Mouse (Mus musculus) cerebellum, postnatal 36 days (tissue): ENCODE measurements around the gene Hand1.
"Not testable (repeated sequence)": the region's sequence is repeated elsewhere in the genome, so short reads cannot be mapped to it uniquely, and the experiment has no call there.

Experiments
- DNase-seq, 2 experiments: peaks; one replicate each; pipeline ENCODE4 v3.0.0; 2021 to 2022; ENCODE audit warnings: mixed read lengths in 2 of 2

The Hand1 gene

DNA sequence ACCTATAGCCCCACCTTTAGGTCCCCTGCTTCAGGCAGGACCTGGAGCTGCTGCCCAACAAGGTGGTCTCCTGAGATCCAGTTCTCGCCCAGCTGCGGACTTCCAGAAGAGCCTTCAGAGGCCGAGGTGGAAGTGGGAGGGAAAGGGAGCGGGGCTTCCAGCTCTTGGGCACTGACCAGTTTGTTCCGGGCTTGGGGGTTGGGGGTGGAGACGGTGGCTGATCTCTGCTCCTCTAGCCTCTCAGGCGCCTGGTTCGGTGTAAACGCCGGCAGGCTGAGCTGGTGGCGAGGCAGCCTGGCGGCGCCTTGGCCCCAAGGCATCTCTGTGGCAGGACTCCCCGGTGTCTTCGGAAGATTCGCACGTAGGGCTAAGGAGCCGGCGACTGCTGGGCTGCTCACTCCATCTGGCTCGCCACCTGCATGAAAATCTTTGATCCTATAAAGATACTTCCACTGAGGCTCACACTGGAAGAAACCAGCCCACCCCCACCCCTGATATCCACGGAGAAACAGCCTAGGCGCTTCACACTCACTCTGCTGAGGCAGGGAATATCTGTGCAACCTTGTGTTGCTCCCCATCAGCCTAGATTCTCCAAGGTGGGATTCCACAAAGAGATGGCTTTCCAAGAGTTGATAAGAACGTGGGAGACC is at the start of gene Hand1:
Hand1 (minus strand) TSS at position 267 of the 650 bp plus-strand sequence.
- DNase-seq: no peak

GRCm38 (mm10) chr11:57876157-57876556 is 43.5 kb upstream of the Hand1 start:
- DNase-seq: no peak

- no peak for DNase-seq
These were observed 40.4 kb upstream of the Hand1 start for GRCm38 (mm10) chr11:57873014-57873413.

DNA sequence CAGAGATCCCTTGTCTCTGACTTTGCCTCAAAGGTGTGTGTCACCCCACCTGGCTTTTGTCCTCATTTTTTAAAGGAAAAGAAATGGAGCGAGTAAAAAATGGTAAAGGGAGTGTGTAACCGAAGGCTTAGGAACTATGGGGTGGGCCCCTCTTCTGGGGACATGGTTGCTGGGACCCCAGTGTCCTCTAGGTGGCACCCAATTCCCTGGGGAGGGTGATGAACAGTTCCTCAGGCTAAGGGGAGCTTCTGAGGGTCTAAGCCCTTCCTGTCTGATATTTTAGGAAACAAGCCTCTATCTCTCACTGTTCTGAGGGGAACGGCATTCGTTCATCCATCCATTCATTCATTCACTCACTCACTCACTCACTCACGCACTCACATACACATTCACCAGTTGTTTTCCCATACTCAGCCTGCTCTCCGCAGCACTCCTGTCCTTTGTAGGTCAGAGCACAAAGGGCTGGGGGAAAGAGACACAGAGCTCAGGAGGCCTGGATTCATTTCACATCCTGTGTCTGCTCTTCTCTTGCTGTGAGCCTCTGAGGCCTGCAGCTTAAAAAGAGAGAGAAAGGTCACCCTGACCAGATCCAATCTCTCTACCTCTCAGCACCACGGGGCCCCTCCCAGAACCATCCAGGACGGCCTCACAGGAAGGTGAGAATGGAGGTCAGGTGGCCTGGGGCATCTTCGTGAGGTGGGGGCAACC is 36.3 kb upstream of the Hand1 start:
- DNase-seq: no peak

DNA sequence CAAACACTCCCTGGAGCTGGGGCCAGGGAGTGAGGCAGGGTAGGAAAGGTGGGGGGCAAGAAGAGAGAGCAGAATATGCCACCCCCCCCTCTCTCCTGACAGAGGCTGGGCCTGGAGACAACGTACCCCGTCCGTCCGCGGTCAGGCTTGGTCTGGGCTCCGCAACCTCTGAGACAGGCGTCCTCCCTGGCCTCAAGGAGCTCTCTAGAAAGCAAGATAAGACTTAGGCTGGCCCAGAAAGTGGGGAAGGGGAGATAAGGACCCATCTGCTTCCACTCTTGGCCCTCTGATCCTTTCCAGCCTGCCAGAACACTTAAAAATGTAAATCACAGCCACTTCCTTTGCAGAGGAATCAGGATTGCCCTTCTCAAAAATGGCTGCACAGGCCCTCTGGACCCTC is 33.8 kb upstream of the Hand1 start:
- no peak for DNase-seq

DNA sequence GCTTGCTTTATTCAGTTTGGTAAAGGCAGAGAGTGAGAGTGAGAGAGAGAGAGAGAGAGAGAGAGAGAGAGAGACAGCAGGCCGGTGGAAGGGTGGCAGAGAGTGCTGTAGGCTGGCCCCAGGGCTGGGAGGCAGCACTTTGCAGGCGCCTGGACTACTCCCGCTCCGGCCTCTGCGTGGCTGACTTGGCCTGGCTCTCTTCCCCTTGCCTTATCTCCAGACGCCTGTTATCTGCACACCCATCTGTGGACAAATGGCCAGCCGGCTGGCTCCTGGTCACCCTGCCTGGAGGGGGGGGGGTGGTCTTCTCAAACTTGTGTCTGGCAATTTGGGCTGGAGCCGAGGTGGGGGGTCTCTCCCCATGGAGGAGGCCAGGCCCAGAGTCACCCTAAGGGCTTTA is 32.0 kb upstream of the Hand1 start:
- no peak for DNase-seq

GRCm38 (mm10) chr11:57862088-57862487 is 29.5 kb upstream of the Hand1 start:
- no peak for DNase-seq

DNA sequence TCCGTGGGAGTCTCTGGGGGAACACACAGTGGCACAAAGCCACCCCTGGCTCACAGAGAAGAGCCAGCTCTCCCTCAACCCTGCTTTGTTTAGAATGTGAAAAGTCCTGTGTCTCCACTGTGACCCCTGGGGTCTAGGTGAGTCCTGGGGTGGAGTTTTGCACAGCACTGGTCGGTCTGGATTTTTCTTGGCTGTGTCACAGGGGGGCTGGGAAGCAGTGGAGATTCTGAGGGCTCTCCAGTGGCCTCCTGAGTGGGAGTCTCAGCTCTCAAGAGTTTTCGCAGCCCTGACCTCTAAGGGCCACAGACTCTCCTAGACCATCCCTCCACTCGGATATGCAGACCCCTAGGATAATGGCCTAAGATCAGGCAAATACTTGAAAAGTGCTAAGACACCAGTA is 25.1 kb upstream of the Hand1 start:
- no peak for DNase-seq

DNA sequence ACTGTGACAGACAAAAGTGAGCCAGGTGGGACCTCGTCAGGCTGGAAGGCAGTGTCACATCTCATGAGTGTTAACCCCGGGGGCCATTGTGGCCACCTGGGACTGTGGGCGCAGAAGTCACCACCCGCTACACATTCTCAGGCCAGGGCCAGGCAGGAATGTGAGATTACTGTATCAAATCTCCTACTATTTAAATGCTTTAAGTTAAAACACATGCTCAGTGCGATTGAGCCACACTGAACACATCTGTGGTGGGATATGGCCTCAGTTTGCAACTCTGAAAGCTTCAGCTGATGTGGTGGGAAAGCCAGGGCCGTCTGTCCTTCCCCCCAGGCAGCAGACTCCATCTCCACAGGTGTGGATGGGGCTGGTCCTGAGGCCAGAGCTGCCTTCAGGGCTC is 21.0 kb upstream of the Hand1 start:
- no peak for DNase-seq

DNA sequence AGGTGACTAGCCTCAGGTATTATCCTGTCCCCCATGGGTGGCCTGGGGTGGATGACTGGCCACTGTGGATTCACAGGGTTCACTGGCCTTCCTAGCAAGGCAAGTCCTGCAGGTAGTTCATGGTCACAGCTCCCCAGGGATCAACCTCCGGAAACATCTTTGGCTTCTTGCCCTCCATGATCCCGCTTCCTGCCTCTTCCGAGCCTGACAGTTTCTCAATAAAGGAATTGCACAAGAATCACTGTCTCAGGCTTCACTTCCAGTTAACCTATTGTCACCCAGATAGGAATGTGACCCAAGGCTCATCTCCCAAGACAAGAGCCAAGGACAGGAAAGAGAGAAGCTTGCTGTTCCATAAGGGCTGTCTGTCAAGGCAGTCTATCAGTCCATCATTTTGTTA is 18.3 kb upstream of the Hand1 start:
- no peak for DNase-seq

- no peak for DNase-seq
These were observed 17.7 kb upstream of the Hand1 start for GRCm38 (mm10) chr11:57850298-57850697.

DNA sequence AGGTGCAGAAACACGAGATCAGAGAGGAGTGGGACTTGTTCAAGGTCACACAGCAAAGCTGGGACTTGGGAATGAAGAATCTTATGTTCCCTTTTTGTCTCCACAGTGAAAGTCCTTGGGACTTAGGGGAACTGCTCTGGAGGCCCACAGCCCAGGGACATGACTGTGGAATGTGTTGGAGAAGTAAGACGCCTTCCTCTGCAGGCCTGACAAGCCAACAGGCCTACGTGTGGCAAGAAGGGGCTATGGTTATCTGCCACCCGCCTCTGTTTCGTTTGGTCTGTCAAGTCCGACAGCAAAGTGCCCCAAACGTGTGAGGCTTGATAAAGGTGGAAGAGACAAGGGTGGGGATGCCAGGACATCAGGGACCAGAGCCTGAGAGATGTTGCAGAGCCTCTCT is 14.8 kb upstream of the Hand1 start:
- DNase-seq: no peak

DNA sequence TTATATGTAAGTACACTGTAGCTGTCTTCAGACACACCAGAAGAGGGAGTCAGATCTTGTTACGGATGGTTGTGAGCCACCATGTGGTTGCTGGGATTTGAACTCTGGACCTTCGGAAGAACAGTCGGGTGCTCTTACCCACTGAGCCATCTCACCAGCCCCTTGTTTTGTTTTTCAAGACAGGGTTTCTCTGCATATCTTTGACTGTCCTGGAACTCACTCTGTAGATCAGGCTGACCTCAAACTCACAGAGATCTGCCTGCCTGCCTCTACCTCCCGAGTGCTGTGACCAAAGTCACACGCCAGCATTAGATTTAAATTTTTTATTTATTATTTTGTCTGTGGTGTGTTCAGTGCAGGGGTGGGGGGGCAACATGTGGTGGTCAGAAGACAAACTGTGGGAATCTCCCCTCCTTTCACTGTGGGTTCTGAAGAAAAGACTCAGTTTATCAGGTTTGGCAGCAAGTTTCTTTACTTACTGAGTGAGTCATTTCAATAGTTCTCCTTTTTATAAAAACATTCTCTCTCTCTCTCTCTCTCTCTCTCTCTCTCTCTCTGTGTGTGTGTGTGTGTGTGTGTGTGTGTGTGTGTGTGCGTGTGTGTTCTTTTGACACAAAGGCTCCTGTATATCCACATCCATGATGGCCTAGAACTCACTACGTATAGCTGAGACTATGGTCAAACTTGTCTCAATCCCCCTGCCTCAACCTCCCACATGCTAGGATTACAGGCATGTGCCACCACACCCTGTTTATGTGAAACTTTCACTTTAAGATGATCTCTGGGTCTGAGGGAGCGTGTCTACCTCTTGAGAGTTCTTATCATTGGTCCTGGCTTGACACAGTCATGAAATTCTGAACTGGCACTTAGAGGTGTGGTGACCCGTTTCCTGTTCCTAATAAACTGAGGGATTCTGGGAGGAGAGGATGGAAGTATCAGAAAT is 14.1 kb upstream of the Hand1 start:
- DNase-seq: not testable (repeated sequence)

DNA sequence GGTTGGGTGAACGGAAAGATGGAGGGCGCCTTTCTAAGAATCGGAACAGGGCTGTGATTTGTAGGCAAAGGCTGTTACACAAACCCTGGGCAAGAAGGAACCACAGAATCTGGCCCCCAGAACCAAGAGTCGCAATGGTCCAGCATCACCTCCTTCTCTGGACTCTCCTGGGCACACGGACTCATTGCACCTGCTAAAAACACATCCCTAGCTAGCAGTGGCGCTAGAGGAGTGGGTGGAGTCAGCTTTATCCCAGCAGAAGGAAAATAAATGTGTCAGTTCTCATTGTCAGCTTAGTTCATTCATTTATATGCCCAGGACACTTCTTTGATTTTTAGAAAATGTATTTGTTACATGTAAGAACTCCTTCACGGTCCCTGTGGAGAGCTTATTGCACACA is 8.8 kb upstream of the Hand1 start:
- no peak for DNase-seq

GRCm38 (mm10) chr11:57840986-57841385 is 8.4 kb upstream of the Hand1 start:
- DNase-seq: no peak

DNA sequence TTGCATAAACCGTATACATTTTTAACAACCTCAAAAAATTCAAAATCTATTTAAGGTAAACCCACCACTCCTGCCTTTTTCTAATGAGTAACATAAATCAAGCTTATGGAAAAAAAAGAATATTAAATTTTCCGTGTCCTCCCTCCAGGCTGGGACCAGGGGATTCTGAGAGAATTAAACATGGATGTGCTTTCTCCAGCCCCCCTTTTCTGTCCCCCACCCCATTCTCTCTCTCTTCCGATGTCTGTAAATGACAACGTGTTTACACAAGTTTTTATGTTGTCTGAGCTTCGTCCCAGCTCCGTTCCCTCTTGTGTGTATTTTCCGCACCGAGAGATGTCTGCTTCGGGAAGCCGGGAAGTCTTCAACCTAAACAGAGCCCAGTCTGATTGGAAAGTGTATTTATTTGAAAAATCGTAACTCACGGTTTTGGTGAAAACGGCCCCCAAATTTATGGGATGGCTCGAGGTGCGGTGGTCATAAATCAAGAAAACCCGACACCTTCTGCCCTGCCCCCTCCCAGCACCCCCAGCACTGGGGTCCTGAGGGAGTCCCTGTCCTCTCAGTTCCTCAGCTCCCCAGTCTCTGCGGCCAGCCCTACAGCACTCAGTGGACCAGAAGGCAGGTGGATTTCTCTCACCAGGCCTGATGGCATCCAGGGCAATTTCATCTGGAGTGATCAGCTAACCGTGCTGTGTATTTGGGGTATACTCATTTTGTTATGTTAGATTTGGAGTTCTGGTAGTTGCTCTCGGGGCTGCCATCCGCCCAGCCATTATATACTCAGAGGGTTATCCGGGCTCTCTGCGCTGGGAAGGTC is 5.5 kb upstream of the Hand1 start:
- DNase-seq: no peak

- no peak for DNase-seq
These were observed 4.5 kb upstream of the Hand1 start for GRCm38 (mm10) chr11:57836872-57837680.

DNA sequence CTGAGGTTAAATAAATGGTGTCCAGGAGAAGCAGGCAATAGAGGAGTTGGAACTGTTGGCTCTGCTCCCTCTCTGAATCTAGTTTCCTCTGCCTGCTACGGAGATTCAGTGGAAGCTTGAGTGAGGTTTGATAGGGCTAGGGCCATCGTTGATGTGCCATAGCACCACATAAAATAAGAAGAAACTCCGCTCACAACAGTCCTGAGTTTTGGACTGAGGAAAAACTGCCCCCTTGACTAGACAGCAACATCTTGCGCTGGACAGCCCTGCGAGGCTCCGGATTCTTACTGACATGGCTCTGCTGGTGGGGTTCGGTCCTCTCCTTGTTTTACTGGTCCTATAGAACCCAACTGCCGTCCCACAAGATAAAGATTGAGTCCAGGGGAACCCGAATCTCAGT is 3.8 kb upstream of the Hand1 start:
- no peak for DNase-seq

GRCm38 (mm10) chr11:57835931-57836330 is 3.3 kb upstream of the Hand1 start:
- no peak for DNase-seq

DNA sequence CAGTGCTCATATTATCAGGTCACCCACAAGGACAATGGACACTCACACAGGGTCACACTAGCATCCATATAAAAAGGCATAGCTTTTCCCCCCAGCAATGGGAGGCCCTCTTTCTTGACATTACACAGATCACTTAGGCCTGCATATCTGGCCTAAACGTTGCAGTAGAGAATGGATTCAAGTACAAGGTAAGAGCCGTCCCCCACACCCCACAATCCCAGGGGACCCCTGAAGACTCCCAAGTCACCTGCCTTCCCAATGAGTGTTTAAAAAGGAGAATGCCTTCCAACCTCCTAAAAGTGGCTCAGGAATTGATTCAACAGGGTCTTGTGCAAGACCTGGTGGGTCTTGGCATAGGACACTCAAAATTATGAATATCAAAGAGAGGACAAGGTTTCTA is 2.7 kb upstream of the Hand1 start:
- DNase-seq: no peak

DNA sequence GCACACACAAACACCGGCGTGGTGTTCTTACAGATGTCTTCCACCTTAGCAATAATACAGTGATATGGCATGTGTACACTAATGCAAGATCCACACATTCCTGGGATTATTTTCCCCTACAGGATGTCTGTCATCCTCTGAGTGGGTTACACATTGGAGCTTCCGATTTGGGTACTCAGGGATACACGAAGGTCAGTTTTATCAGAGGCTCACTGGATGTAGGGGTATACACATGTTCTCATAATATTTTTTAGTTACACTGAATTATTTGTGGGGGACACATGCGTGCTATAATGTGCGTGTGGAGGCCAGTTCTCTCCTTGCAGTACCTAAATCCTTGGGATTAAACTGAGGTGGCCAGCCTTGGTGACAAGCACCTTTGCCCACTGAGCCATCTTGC is 1.4 kb upstream of the Hand1 start:
- DNase-seq: no peak
